Mouse (Mus musculus) frontal cortex, postnatal 25 days (tissue): Measurements from ENCODE around the gene Smg6.

Source experiments
- DNase-seq, 2 experiments: peaks; one replicate each; pipeline ENCODE4 v3.0.0; 2022; ENCODE audit warnings: low spot score in 2 of 2

Gene Smg6

DNA sequence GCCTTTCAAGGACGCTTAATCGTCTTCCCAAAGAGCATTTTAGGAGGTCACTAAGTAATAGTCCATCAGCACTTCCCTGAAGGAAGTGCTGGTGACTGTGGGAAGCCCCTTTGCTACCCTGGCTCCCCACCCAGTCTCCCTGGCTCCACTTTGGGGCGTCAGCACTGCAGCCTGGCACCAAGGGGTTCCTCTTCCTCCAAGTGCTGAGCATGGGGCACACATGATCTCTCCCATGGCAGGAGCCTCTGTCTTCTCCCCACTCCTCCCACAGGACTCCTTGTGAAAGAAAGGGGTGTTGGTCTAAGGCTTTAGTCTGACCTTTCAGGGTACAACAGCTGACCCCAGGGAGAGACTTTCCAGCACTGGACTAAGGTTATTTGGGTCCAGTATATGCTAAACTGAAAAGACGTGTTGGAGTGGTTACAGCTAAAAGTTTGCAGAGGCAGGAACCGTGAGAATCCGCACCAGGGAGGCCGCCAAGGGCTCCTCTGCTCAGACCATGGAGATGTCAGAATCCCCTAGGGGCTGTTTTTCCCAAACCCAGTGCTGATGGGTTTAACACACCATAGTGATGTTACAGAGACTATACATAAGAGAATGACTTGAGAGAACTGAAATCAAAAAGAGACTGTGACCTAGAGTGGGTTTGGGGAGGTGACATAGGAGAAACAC, 122.2 kb downstream of the Smg6 start:
- DNase-seq: no peak

DNA sequence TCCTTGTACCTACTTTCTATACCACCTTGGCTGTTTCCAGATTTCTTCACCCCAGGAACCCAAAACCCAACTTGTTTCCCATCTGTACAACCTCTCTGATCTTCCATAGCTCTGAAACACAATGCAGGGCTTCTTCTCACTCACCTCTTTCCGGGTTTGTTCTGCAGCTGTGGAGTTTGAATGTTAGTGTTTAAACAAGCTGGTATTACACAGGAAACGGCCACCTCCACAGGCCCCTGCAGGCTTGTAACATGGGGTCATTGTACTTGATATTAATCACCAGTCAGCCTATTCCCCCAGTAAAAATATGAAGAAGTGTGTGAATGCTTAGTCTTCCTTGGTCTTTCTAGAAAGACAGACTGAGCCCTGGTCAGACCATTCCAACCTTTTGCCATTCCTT, 123.5 kb downstream of the Smg6 start:
- DNase-seq: no peak

DNA sequence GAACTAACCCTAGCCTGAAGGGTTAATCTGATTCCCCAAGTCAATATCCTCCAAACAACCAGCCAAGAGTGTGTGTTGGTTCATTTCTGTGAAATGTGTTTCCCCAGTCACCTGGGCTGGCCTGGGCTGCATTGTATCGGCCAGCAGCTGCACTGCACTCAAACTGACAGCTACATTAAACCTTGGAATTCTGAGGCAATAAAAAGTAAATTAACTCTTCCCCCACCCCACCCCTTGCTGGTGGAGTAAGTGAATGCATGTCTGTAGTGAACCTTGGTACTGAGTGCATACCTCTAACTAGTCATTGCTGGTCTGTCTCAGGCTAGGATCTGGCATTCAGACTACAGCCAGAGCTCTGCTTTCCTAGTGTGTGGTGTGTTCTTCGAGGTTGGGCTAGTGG, 124.2 kb downstream of the Smg6 start:
- DNase-seq: no peak

DNA sequence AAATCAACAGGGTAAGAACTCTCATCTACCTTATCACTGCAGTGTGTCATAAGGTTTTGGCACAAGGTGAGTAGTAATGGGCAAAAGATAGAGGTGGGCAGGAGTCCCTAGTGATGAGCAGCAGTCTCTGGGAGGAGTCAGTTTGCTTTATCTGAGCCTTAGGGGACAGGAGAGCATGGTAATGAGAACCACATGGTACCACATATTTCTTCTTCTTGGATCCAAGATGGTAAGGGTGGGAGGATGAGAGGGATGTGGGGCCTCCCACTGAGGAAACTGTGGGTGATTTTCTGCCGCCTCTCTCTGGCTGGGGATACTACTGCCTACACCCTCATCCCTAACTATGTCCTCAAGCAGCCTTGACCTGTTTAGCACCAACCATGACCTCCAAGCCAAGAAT, 125.6 kb downstream of the Smg6 start:
- no peak for DNase-seq

DNA sequence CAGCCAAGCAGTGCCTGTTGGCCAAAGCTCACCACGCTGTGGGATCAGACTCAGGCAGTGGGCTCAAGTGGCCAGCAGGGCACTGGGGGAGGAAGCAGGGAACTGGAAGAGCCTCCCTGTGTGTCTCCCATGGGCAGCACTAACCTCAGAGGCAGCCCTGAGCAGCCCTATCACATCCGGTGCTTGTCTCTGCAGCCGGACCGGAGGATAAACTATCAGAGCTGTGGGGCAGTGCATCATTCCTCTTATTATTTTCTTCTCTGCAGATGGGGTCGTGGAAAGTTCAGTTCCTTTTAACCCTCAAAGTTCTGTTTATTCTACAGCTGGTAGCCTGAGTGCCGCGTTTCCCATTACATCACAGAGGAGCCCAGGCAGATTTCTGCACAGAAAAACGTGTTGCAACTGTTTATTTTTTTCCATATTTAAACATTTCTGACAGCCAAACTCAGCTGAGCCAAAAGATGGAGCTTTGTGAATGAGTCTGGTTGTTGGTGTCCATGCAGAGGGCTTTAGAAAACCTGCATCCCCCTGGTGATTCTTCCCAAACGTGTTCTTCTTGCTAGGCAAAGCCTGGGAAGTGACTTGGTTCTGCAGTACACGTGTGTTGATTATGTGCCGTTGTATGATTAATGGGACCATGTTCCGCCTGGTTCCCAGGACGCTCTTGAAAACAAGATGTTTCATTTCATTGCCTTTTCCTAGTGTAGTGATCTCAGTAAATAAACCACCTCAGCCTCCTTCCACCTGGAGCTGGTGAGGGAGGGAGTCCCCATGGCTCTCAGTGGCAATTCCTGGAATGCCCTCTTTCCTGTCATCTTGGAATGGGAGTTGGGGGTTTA, 126.3 kb downstream of the Smg6 start:
- DNase-seq: no peak

DNA sequence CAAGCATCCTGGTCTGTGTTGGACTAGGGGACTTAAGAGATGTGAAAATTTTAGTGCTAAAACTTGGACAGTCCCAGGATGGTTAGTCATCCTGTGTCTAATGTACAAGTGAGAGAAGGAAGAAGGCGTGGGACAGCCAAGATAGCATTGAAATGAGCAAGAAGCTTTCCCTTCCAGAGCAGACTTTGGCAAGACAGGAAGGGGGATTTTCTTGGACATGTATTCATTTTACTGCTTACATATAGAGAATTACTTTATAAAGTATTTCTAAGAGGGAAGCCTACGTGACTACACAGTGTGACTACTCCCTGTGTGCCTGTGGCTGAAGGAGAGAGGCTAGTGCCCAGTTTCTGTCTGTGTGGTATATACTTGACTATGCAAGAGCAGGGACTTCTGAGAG, 127.4 kb downstream of the Smg6 start:
- no peak for DNase-seq

DNA sequence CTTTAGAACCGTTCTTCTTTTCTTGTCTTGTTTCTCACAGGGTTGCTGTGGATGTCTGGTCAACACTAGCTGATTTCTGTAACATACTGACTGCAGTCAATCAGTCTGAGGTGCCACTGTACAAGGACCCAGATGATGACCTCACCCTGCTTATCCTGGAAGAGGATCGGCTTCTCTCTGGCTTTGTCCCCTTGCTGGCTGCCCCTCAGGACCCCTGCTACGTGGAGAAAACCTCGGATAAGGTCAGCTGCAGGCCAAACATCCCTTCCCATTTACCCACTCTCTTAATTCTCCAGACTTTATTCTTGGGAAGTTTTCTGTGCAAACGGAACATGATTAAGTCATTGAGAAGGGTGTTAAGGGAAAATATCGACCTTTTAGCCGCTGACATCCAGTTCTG, 128.1 kb downstream of the Smg6 start:
- DNase-seq: no peak

DNA sequence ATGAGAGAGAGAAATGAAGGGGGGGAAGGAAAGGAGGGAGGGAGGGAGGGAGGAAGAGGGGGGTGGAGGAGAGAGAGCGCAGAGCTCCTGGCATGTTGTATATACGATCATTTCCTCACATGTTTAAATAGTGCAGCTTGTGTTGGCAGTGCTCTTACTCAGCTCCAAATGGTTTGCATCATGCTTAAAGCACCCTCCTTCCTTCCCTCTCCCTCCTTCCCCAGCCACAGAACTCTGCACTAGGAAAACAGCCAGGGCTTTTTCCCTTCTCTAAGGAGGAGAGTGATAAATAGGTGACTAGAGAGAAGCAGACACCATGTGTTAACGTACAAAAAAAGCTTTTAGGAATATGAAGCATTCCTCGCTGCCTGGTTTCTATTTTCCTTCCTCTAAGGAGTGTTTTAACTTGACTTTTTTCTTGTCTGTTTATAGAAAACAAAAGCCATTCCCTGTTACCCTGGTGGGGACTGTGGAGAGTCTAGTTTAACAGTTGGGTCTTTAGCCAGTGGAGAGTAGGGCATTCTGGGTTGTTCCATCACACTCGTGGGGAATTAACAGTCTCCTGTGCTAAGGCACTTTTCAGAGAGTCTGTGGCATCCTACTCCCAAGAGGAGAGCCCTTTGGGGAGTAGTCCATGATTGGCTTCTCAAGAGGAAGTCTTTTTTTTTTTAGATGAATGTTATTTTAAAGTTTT, 128.7 kb downstream of the Smg6 start:
- no peak for DNase-seq

DNA sequence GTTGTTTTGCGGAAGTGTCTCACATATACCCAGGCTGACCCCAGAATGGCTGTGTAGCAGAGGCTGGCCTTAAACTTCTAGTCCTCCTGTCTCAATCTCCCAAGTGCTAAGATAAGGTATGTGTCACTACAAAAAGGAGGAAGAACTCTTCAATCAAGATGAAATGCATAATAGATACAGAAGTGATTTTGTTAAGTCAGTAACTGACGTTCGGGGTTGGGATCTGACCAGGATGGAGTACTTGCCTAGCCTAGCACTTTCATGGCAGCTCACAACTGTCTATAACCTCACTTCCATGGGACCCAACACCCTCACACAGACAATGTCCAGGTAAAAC, 129.2 kb downstream of the Smg6 start:
- DNase-seq: no peak

DNA sequence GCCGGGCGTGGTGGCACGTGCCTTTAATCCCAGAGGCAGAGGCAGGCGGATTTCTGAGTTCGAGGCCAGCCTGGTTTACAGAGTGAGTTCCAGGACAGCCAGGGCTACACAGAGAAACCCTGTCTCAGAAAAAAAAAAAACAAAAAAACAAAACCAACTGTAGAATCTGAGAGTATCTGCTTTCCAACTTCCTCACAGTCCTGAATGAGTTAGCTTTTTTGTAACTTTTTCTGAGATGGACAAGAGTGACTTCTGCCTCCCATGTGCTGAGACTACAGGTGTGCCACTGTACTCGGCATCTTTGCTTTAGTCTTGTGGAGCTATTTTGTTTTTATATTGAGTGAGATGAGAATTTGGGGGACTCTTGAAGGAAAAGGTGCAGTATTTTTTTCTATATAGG, 137.0 kb downstream of the Smg6 start:
- DNase-seq: no peak

DNA sequence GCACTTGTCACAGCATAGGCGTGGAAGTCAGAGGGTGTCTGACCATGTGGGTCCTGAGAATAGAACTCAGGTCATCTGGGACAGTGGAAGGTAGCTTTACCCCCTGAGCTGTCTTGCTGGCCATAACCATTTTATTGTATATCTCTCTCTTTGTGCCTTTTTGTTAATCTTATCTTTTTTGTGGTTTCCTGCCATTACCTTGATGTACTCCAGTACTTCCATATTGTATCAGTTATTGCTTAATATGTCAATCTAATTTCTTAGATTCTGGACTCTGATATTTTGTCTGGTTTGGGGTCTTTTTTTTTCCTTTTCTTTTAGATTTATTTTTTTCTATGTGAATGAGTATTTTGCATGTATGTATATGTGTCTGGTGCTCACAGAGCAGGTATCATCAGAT, 138.6 kb downstream of the Smg6 start:
- no peak for DNase-seq

DNA sequence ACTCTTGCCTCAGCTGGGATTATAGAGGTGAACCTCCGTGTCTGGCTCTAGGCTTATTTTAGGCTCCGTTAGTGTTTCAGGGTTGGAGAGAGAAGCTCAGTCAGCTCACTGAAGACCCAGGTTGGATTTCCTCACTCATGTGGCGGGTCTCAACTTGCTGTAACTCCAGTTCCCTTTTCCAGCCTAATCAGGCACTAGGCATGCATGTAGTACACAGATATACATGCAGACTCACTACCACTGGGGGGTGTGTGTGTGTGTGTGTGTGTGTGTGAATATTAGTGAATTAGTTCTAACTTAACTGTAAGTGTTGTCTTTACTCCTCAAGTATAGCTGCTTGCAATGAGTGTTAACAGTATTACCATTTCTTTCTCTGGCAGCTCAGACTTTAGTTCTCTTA, 145.7 kb downstream of the Smg6 start:
- no peak for DNase-seq

DNA sequence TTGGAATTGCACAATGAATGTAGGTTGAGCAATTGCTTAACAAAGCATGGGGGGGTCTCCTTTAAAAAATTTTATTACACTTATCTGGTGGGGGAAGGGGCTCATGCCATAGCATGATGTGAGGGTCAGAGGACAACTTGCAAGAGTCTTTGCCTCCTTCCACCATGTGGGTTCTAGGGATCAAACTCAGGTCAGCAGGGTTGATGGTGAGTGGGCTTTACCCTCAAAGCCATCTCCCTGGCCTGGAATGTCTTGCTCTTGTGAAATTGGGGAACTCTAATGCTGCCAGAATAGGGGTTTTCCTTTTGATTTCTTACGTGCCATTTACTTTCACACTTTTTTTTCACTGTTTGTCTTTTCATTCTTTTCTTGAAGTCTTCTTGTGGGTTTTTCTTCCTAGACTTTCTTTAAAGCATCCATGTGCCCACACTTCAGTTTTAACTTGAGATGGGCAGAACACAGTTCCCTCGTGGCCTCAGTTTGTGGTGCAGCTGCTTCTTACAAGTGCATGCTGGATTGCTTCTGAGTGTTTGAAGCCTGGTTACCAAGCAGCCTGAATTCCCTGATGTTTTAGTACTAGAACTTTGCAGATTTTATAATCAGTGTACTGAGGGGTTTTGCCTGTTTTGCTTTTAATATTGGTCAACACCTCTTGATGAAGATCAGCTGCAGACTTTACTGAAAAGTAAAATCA, 147.5 kb downstream of the Smg6 start:
- DNase-seq: no peak

DNA sequence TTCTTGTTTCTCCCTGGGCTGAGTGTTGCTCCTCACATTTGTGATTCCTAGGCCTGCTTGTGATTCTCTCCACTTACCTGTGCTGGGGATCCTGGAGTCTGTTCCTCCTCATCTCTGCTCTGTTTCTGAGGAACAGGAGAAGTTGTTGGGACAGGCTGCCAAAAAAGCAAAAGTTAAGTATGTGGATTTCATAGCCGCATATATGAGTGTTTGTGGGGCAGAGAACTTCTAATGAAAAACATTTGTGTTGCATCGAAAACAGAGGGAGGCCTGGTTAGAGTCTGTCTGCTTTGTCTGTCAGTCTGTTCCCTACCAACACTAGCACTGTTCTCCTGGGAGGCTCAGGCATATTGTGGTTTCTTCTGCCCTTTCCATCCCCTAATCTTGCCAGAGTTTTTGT, 148.1 kb downstream of the Smg6 start:
- DNase-seq: no peak

DNA sequence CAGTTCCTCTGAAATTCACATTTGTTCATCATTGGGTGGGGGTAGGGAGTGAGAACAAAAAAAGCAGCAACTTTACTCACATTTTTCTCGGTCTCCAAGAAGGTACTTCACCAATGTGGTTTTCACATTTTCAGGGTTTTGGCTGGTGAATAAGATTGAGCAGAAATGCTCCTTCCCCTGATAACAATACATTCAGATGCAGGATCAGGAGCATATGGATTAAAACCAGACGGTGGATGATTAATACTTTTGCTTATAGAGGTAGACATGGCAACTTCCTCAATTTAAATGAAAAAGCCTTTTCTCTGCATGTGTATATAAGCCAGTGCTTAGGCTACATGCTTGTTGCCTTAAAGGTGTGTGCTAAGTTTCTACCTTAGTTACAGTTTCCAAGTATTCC, 148.9 kb downstream of the Smg6 start:
- no peak for DNase-seq

DNA sequence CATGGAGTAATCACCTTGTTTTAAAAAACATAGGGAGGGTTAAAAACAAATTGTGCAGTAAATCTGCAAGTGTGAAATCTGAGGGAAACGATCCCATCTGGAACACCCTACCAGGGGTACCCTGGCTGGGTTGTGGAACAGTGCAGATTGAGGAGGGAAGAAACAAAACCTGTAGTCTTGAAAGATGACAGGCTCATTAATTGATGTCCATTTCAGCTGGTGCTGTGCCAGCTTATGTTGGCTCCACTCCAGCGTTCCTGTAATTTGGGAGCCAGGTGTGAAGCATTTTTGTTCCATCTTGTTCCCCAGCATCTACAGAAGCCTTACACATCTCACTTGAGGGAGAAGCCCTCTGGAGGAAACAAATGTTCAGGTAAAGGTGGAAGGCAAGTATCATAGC, 153.0 kb downstream of the Smg6 start:
- DNase-seq: no peak

DNA sequence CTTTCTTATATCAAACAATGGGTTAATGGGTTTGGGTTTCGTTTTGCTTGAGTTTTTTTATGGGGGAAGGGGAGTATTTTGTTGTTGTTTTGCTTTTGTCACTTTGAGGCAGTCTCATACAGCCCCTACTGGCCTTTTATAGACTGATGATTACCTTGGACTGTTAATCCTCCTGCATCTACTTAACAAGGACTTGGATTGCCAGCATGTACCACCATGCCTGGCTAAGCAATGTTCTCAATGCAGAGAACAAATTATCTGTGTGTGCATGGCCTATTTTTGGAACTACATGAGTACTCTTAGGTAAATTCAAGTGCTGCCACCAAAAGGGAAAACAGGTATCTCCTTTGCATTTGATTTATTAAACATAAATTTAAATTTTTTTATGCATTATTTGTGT, 157.4 kb downstream of the Smg6 start:
- DNase-seq: no peak

DNA sequence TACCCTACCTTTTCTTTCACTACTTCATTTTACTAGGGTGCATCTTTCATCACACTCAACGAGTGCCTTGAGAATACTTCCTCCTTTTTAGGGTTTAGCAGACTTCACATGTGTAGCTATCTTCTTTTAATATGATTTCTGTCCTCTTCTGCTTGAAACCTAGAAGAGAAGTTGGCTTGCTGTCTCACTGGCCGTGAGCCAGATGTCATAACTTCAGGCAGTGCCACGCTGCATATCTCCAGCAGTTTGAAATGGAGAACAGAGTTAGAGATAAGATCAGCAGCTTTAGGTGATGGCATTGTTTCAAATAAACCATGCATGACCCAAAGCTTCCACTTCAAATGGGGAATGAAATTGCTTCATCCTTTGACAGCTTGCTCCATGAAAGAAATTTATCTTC, 166.5 kb downstream of the Smg6 start:
- DNase-seq: no peak

DNA sequence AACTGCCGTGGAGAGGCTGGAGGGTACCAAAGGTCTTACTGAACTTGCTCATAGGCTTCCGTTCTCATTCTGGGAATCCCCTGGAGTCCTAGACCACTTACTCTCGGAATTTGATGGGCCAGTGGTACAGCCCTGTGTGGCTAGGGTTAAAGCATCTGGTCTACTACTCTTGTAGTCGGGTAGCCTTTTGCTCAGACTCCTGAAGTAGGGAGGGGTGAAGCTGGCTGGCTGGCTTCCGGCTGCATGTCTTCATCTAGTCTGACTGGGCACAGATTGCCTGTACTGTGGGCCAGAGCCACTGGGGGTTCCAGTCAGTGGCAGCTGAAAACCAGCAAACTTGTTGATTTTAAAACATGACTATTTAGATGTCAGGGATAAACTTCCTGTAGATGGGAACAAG, 167.0 kb downstream of the Smg6 start:
- DNase-seq: no peak

DNA sequence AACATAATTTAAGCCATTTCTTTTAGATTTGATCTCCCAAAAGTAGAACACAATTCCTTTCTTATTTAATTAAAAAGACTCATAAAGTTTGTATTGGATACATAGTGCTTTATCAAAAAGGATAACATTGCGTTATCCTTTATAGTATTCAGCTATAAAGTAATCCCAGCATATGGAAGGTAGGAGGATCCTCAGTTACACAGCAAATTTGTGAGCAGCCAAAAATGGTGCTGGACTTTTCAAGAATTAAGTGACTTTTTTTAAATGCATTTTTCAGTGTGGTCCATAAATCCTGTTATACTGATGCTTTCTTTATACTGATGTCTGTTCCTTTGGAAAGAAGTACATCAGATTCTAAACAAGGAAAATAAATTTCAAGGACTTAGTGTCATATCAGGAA, 169.1 kb downstream of the Smg6 start:
- DNase-seq: no peak

DNA sequence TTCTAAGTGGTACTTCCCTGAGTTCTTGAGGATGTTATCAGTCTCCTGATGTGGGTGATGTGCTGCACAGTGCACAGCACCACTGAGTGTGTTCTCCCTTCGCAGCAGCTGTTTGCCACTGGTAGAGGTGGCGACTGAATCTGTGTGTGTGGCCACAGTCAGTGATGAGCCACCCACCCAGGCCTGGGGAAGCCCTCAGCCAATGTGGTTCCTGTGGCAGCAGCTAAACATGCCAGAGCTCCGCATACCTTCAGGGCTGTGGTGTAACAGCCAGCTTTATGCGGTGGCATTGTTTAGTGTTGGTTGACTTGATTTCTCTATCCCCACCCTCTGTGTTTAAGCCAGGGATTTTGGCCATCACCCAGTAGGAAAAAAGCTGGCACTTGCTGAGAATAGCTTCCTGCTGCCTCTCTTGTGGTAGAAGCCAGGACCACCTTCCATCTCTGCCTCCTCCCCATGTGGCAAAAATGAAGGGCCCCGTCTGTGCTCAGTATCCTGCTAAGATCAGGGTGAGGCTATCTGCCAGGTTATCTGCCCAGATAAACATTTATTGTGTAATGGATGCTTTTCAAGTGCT, 177.2 kb downstream of the Smg6 start:
- no peak for DNase-seq

DNA sequence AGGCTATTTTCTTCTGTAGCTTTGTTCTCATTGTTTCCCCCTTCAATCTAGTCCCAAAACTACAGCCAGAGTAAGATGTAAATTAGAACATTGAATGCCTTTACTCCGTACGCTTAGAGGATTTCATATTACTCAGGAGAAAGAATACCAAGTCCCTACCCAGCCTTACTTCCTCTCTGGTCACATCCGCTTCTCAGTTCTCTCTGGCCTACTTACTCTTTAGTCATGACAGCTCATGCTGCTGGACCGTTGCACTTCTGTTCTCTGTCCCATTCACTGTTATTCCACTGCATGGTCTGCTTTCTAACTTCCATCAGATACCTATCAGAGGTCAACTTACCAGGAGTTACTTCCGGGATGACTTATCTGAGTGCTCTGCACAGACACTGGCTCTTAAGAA, 181.0 kb downstream of the Smg6 start:
- no peak for DNase-seq
